Mouse (Mus musculus) limb, embryonic 14.5 days (tissue): Measurements from ENCODE around the gene Rasip1. TPM values are rescaled to one million over a fixed set of nuclear protein-coding genes. Genes with fewer than 3 reads are reported as not detected.

Source experiments
- ATAC-seq: fragments of 200-750 bp; cut with Nextera tagmentation; 2 replicates; pipeline ENCODE4 v1.8.0; 2017; ENCODE audit warnings: low read depth, moderate number of reproducible peaks, moderate TSS enrichment; ENCODE audit not compliant: low FRiP score
- DNase-seq: peaks from one replicate; pipeline ENCODE4 v3.0.0-alpha.2; 2015; ENCODE audit warnings: low spot score
- H3K27ac ChIP-seq: fragments of 300-500 bp; sonication (generic); replicated peaks from 2 replicates; pipeline ENCODE4 v1.5.1; 2014; ENCODE audit warnings: low read depth, mild to moderate bottlenecking, low read length, moderate library complexity, mixed read lengths
- H3K27me3 ChIP-seq: fragments of 300-500 bp; sonication (generic); 2 replicates; pipeline ENCODE4 v1.6.1; 2014; ENCODE audit warnings: low read length, mixed read lengths; ENCODE audit not compliant: control insufficient read depth, insufficient read depth
- H3K36me3 ChIP-seq: fragments of 300-500 bp; sonication (generic); 2 replicates; pipeline ENCODE4 v1.6.1; 2014; ENCODE audit warnings: mild to moderate bottlenecking, low read length, moderate library complexity, mixed read lengths; ENCODE audit not compliant: control insufficient read depth, insufficient read depth
- H3K4me1 ChIP-seq: fragments of 300-500 bp; sonication (generic); 2 replicates; pipeline ENCODE4 v1.6.1; 2014; ENCODE audit warnings: antibody characterized with exemption, low read length, mixed read lengths; ENCODE audit not compliant: control insufficient read depth, insufficient read depth
- H3K4me2 ChIP-seq: fragments of 300-500 bp; sonication (generic); replicated peaks from 2 replicates; pipeline ENCODE4 v1.6.1; 2014; ENCODE audit warnings: low read depth, mild to moderate bottlenecking, low read length, moderate library complexity; ENCODE audit not compliant: severe bottlenecking
- H3K4me3 ChIP-seq: fragments of 300-500 bp; sonication (generic); replicated peaks from 2 replicates; pipeline ENCODE4 v1.5.1; 2014; ENCODE audit warnings: low read length
- H3K9ac ChIP-seq: fragments of 300-500 bp; sonication (generic); 2 replicates; pipeline ENCODE4 v1.6.1; 2014; ENCODE audit warnings: mild to moderate bottlenecking, low read depth, low read length, moderate library complexity; ENCODE audit not compliant: severe bottlenecking
- H3K9me3 ChIP-seq: fragments of 300-500 bp; sonication (generic); 2 replicates; pipeline ENCODE4 v1.6.1; 2016; ENCODE audit warnings: low read length; ENCODE audit not compliant: control insufficient read depth
- POLR2A ChIP-seq: fragments of 200-500 bp; IDR thresholded peaks from 2 replicates; pipeline ENCODE4 v1.8.0; 2012; ENCODE audit warnings: inconsistent platforms, mild to moderate bottlenecking, moderate library complexity, borderline replicate concordance; ENCODE audit not compliant: insufficient read depth, insufficient read length; ENCODE audit errors: extremely low read depth
- WGBS: fragments of 180-500 bp; shearing (Covaris S2); extraction: QIAGEN DNeasy Blood & Tissue Kit; methylation state at CpG from one replicate; pipeline ENCODE4 v1.1.7; 2014; 5-methylcytosine and 5-hydroxymethylcytosine counted together
- polyA plus RNA-seq, 2 experiments: library from polyadenylated mRNA; depleted of rRNA in 1 of 2; stranded (reverse) in 1 of 2; unstranded in 1 of 2; fragments of >200 nt; fragmentation: Nextera tagmentation in 1 of 2; extraction: Ambion mirVana in 1 of 2; gene quantifications; 2 replicates each; pipeline versions ENCODE4 v1.2.1 to v1.2.3; 2012 to 2014

Gene Rasip1
- polyA plus RNA-seq, 2 experiments = 11.0 to 14.1 TPM

- Histone ChIP-seq H3K4me1 (no peaks in the 10 kb centered on the region), H3K4me2 (no peak overlapping the region), H3K36me3 (no peaks in the 10 kb centered on the region), H3K9ac (no peak overlapping the region), H3K9me3 (no peaks in the 10 kb centered on the region), H3K27me3 (no peaks in the 10 kb centered on the region), H3K4me3 (no peak overlapping the region), H3K27ac (no peak overlapping the region)
- no peak for TF ChIP-seq POLR2A
- DNase-seq (no peak), ATAC-seq (no peak)
- 95% methylated on average over 9 of the region's 9 CpGs for WGBS
Observed at GRCm38 (mm10) chr7:45668921-45669320, 41.6 kb downstream of the Rasip1 start.

- no peaks in the 10 kb centered on the region for H3K36me3 ChIP-seq
Observed at GRCm38 (mm10) chr7:45677627-45678295, 50.5 kb downstream of the Rasip1 start.

GRCm38 (mm10) chr7:45678513-45678912, 51.2 kb downstream of the Rasip1 start:
- Histone ChIP-seq H3K27me3 (no peaks in the 10 kb centered on the region), H3K4me2 (no peak overlapping the region), H3K4me3 (no peak overlapping the region), H3K9me3 (no peaks in the 10 kb centered on the region), H3K36me3 (no peaks in the 10 kb centered on the region), H3K4me1 (no peaks in the 10 kb centered on the region), H3K27ac (no peak overlapping the region), H3K9ac (no peak overlapping the region)
- no peak for TF ChIP-seq POLR2A
- no peak for DNase-seq
- 92% methylated on average over 12 of the region's 14 CpGs for WGBS
- ATAC-seq = no peak

More at GRCm38 (mm10) chr7:45677627-45678295, 50.5 kb downstream of the Rasip1 start:
- no peak overlapping the region for H3K4me2 ChIP-seq
- H3K9ac ChIP-seq = no peak overlapping the region
- H3K27me3 ChIP-seq = no peaks in the 10 kb centered on the region
- H3K4me1 ChIP-seq = no peaks in the 10 kb centered on the region
- no peak for DNase-seq
- no peak for TF ChIP-seq POLR2A
- ATAC-seq = no peak
- WGBS = 67% methylated on average over 7 of the region's 7 CpGs
- no peak overlapping the region for H3K27ac ChIP-seq
- no peaks in the 10 kb centered on the region for H3K9me3 ChIP-seq
- no peak overlapping the region for H3K4me3 ChIP-seq

- no peak for DNase-seq
- Histone ChIP-seq H3K27me3 (no peaks in the 10 kb centered on the region), H3K27ac (no peak overlapping the region), H3K4me3 (no peak overlapping the region), H3K4me2 (no peak overlapping the region), H3K9ac (no peak overlapping the region), H3K9me3 (no peaks in the 10 kb centered on the region), H3K4me1 (0 out of 2 replicates have a peak, but pooled peaks cover under 1% of the 10 kb centered on the region), H3K36me3 (no peaks in the 10 kb centered on the region)
- ATAC-seq = no peak
- WGBS = 78% methylated on average over 14 of the region's 14 CpGs
- no peak for TF ChIP-seq POLR2A
Observed at GRCm38 (mm10) chr7:45679966-45680621, 52.8 kb downstream of the Rasip1 start.

GRCm38 (mm10) chr7:45681046-45681736, 53.9 kb downstream of the Rasip1 start:
- H3K27me3 ChIP-seq = no peaks in the 10 kb centered on the region
- no peak for ATAC-seq
- peaks cover 4% of the 10 kb centered on the region; the same call in 1 of the 2 replicates for H3K4me1 ChIP-seq
- no peaks in the 10 kb centered on the region for H3K36me3 ChIP-seq
- H3K9me3 ChIP-seq = no peaks in the 10 kb centered on the region
- TF ChIP-seq POLR2A = no peak
- no peak for DNase-seq
- no peak overlapping the region for H3K4me2 ChIP-seq
- no peak overlapping the region for H3K9ac ChIP-seq
- H3K4me3 ChIP-seq = no peak overlapping the region
- H3K27ac ChIP-seq = no peak overlapping the region
- WGBS = 84% methylated on average over 8 of the region's 8 CpGs
